8 mouse cellular contexts compared by ENCODE assay signal in the genomic region with DNA sequence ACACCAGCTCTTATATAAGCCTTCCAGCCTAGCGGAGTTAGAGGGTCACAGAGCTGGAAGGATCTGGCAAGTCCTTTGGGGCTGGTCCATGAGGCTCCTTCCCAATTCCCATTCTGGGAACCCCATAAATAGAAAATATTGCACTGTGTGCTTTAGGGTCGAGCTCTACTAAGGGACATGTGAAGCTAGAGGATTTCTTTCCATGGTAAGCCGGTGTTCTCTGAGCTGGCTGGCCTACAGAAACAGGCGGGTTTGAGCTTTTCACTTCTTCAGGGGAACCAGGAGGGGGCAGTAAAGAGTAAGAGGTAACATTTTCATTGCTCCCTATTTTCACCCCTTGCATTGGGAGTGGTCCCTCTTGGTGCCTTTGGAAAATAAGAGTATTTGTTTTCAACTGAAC. TPM values are rescaled to one million over a fixed set of nuclear protein-coding genes. Genes with fewer than 3 reads are reported as not detected.
A peak's percentile ranks its signal among the peaks of the same experiment; 100 is the strongest.
DNase-seq lines count a peak whose midpoint lies in the region; ATAC-seq and TF ChIP-seq lines count a peak whose summit lies in the region.

No protein-coding gene starts in this region.

- TF ChIP-seq CTCF in cerebellum, adult 2 months (IDR thresholded peaks at IDR 0.05; ENCODE audit: borderline replicate concordance, insufficient read depth, low read depth, low read length), result peak; percentile 32; the same call in 1 of the 2 replicates
- peak; percentile 61 for TF ChIP-seq CTCF in midbrain, postnatal 0 days (IDR thresholded peaks at IDR 0.05)
- peak; percentile 83 for TF ChIP-seq CTCF in lung, postnatal 0 days (IDR thresholded peaks at IDR 0.05)

- no peaks in the 10 kb centered on the region for H3K36me3 ChIP-seq in midbrain, postnatal 0 days (ENCODE audit: insufficient read depth, low read length)
- no peaks in the 10 kb centered on the region for H3K36me3 ChIP-seq in midbrain, embryonic 15.5 days (replicated peaks)
- H3K36me3 ChIP-seq in lung, postnatal 0 days (ENCODE audit: insufficient read depth, low read length), result no peaks in the 10 kb centered on the region

- no peak overlapping the region for H3K4me2 ChIP-seq in midbrain, postnatal 0 days (ENCODE audit: low read depth, low read length, poor library complexity, severe bottlenecking)
- H3K4me2 ChIP-seq in midbrain, embryonic 15.5 days, result no peak overlapping the region
- H3K4me2 ChIP-seq in lung, postnatal 0 days (replicated peaks; ENCODE audit: low read depth, low read length), result peak overlapping the region; percentile 56

- H3K9ac ChIP-seq in midbrain, postnatal 0 days (replicated peaks; ENCODE audit: low read length, poor library complexity, severe bottlenecking), result no peak overlapping the region
- H3K9ac ChIP-seq in midbrain, embryonic 15.5 days, result no peak overlapping the region
- H3K9ac ChIP-seq in lung, postnatal 0 days (replicated peaks; ENCODE audit: low read depth), result 0 out of 2 replicates have a peak overlapping the region, but pooled peaks have one; percentile 19

- no peaks in the 10 kb centered on the region; the same call in 1 of the 2 replicates for H3K27me3 ChIP-seq in cerebellum, adult 2 months (ENCODE audit: control insufficient read depth, insufficient read depth, low read length)
- H3K27me3 ChIP-seq in midbrain, postnatal 0 days (ENCODE audit: insufficient read depth, low read length), result no peaks in the 10 kb centered on the region
- no peaks in the 10 kb centered on the region for H3K27me3 ChIP-seq in midbrain, embryonic 15.5 days (replicated peaks)
- no peaks in the 10 kb centered on the region for H3K27me3 ChIP-seq in lung, postnatal 0 days (replicated peaks; ENCODE audit: insufficient read depth, low read length)

- ATAC-seq in midbrain, postnatal 0 days (ENCODE audit: low FRiP score), result no peak
- no peak for ATAC-seq in midbrain, embryonic 15.5 days (replicated peaks)
- no peak for ATAC-seq in lung, postnatal 0 days

- H3K9me3 ChIP-seq in midbrain, postnatal 0 days (ENCODE audit: low read length), result no peaks in the 10 kb centered on the region
- no peaks in the 10 kb centered on the region for H3K9me3 ChIP-seq in midbrain, embryonic 15.5 days
- H3K9me3 ChIP-seq in lung, postnatal 0 days (ENCODE audit: low read length), result no peaks in the 10 kb centered on the region

- TF ChIP-seq POLR2A in cerebellum, adult 2 months (IDR thresholded peaks at IDR 0.05; ENCODE audit: borderline replicate concordance, insufficient read depth, low read length), result no peak

- peak in 1 of 2 experiments; percentile 7 for DNase-seq in cerebellum, adult 2 months
- DNase-seq in cerebellum, adult 8-10 months, result no peak
- DNase-seq in midbrain, postnatal 0 days (ENCODE audit: low spot score), result peak; percentile 13
- peak; percentile 26 for DNase-seq in gastrocnemius, postnatal 10 days
- peak; percentile 80 for DNase-seq in lung, postnatal 0 days (ENCODE audit: low spot score)
- no peak for DNase-seq in left cerebral cortex, postnatal 14 days (ENCODE audit: low spot score in 2 of 2)
- no peak for DNase-seq in right cerebral cortex, postnatal 4 days

- intact Hi-C loops in left cerebral cortex, postnatal 14 days (cut with DNase I), result loop anchor here (2.0 kb wide), 1 partner anchor 92 kb away; no protein-coding TSS in a partner anchor

- 62% methylated on average over 4 of the region's 4 CpGs for WGBS in cerebellum, adult 2 months
- WGBS in midbrain, postnatal 0 days, result 59% methylated on average over 4 of the region's 4 CpGs
- WGBS in midbrain, embryonic 15.5 days, result 60% methylated on average over 4 of the region's 4 CpGs
- WGBS in lung, postnatal 0 days, result 42% methylated on average over 4 of the region's 4 CpGs

- no peak for TF ChIP-seq EP300 in lung, postnatal 0 days (IDR thresholded peaks at IDR 0.05)

- H3K27ac ChIP-seq in cerebellum, adult 2 months (ENCODE audit: insufficient read depth, low read length), result no peak overlapping the region
- H3K27ac ChIP-seq in midbrain, postnatal 0 days (ENCODE audit: low read depth, low read length), result no peak overlapping the region
- no peak overlapping the region for H3K27ac ChIP-seq in midbrain, embryonic 15.5 days
- peak overlapping the region; percentile 86 for H3K27ac ChIP-seq in lung, postnatal 0 days (ENCODE audit: low read length)

- H3K4me1 ChIP-seq in cerebellum, adult 2 months (ENCODE audit: control insufficient read depth, insufficient read depth, low read length), result no peaks in the 10 kb centered on the region
- no peaks in the 10 kb centered on the region for H3K4me1 ChIP-seq in midbrain, postnatal 0 days (ENCODE audit: insufficient read depth, low read length)
- H3K4me1 ChIP-seq in midbrain, embryonic 15.5 days, result no peaks in the 10 kb centered on the region
- peaks cover 11% of the 10 kb centered on the region; the same call in 1 of the 2 replicates for H3K4me1 ChIP-seq in lung, postnatal 0 days (ENCODE audit: insufficient read depth, low read depth, low read length)

- H3K4me3 ChIP-seq in cerebellum, adult 2 months (replicated peaks; ENCODE audit: insufficient read depth, low read depth, low read length), result no peak overlapping the region
- no peak overlapping the region for H3K4me3 ChIP-seq in midbrain, postnatal 0 days (ENCODE audit: low read depth, low read length)
- no peak overlapping the region for H3K4me3 ChIP-seq in midbrain, embryonic 15.5 days
- H3K4me3 ChIP-seq in lung, postnatal 0 days (ENCODE audit: low read depth, low read length), result 0 out of 2 replicates have a peak overlapping the region, but pooled peaks have one; percentile 1

RNA-seq across cellular contexts. Expression of gene Map3k20, which starts 13.0 kb away (rescaled TPM):
- polyA plus RNA-seq in cerebellum, adult 2 months (2012; rRNA removed), result 6.0 and 6.9 TPM in 2 replicates
- 8.0 and 8.5 TPM in 2 replicates for total RNA-seq in midbrain, postnatal 0 days (2014; rRNA removed)
- polyA plus RNA-seq in midbrain, postnatal 0 days (2015; fragmentation: Nextera tagmentation; extraction: Ambion mirVana), result 3.4 and 3.6 TPM in 2 replicates
- polyA plus RNA-seq in midbrain, embryonic 15.5 days (2015; fragmentation: Nextera tagmentation; extraction: Ambion mirVana), result 5.0 TPM in 2 replicates
- 100 to 1,000 TPM; 255 to 272 TPM for total RNA-seq in gastrocnemius, postnatal 10 days (2021)
- polyA plus RNA-seq in lung, postnatal 0 days (2015; fragmentation: Nextera tagmentation; extraction: Ambion mirVana), result 18.5 and 19.4 TPM in 2 replicates
- 10 to 100 TPM in 1 of 2 experiments, 1 to 10 TPM in 1; 8.9 to 12.3 TPM for total RNA-seq in left cerebral cortex, postnatal 14 days (2021)

Comparison
In these comparisons a context has a peak if more than half of its experiments do, and no peak if none do; other contexts are left out.
1. DNase-seq: peak in midbrain, postnatal 0 days (single experiment), gastrocnemius, postnatal 10 days (single experiment) and lung, postnatal 0 days (single experiment); none in cerebellum, adult 8-10 months (single experiment), left cerebral cortex, postnatal 14 days (0 of 2) and right cerebral cortex, postnatal 4 days (single experiment).
2. CTCF ChIP-seq: peak in every context shown above with its lines; median percentile 83 in lung, postnatal 0 days; 61 in midbrain, postnatal 0 days; 32 in cerebellum, adult 2 months.